Mouse (Mus musculus): ENCODE results near the gene Tex22.
A peak's percentile ranks its signal among the peaks of the same experiment; 100 is the strongest.

Gene Tex22

GRCm38 (mm10) chr12:113074329-113075062, at the start of gene Tex22:
Gene Tex22 (plus strand): TSS chr12:113074502.
- peak; percentile 91 for DNase-seq

- DNase-seq = no peak
Observed at GRCm38 (mm10) chr12:113026557-113026956, 47.7 kb upstream of the Tex22 start.

- DNase-seq = no peak
Observed at GRCm38 (mm10) chr12:113027495-113027894, 46.8 kb upstream of the Tex22 start.

GRCm38 (mm10) chr12:113028067-113028466, 46.2 kb upstream of the Tex22 start:
- no peak for DNase-seq

GRCm38 (mm10) chr12:113028898-113029297, 45.4 kb upstream of the Tex22 start:
- DNase-seq = no peak

- DNase-seq = no peak
Observed at GRCm38 (mm10) chr12:113030046-113030445, 44.3 kb upstream of the Tex22 start.

- DNase-seq = no peak
Observed at GRCm38 (mm10) chr12:113030993-113031392, 43.3 kb upstream of the Tex22 start.

GRCm38 (mm10) chr12:113031441-113031840, 42.9 kb upstream of the Tex22 start:
- no peak for DNase-seq

GRCm38 (mm10) chr12:113032296-113033250, 41.7 kb upstream of the Tex22 start:
- DNase-seq = peak; percentile 53

- no peak for DNase-seq
Observed at GRCm38 (mm10) chr12:113035093-113035492, 39.2 kb upstream of the Tex22 start.

- no peak for DNase-seq
Observed at GRCm38 (mm10) chr12:113036996-113037395, 37.3 kb upstream of the Tex22 start.

- DNase-seq = no peak
Observed at GRCm38 (mm10) chr12:113038414-113038813, 35.9 kb upstream of the Tex22 start.

GRCm38 (mm10) chr12:113041481-113042439, 32.5 kb upstream of the Tex22 start:
- peak; percentile 73 for DNase-seq

- no peak for DNase-seq
Observed at GRCm38 (mm10) chr12:113042543-113042942, 31.8 kb upstream of the Tex22 start.

- DNase-seq = peak; percentile 91
Observed at GRCm38 (mm10) chr12:113044916-113045677, 29.2 kb upstream of the Tex22 start.

- DNase-seq = no peak
Observed at GRCm38 (mm10) chr12:113046861-113047260, 27.4 kb upstream of the Tex22 start.

GRCm38 (mm10) chr12:113048103-113048502, 26.2 kb upstream of the Tex22 start:
- no peak for DNase-seq

GRCm38 (mm10) chr12:113049836-113050235, 24.5 kb upstream of the Tex22 start:
- no peak for DNase-seq

GRCm38 (mm10) chr12:113050671-113051070, 23.6 kb upstream of the Tex22 start:
- DNase-seq = no peak

- DNase-seq = no peak
Observed at GRCm38 (mm10) chr12:113051628-113052403, 22.5 kb upstream of the Tex22 start.

GRCm38 (mm10) chr12:113056089-113056488, 18.2 kb upstream of the Tex22 start:
- DNase-seq = no peak
